Mouse (Mus musculus) liver, embryonic 14.5 days (tissue): ENCODE data around the gene Agap1.

ENCODE experiments used
- CTCF ChIP-seq: IDR thresholded peaks from 2 replicates; pipeline ENCODE4 v1.5.1; 2016; ENCODE audit warnings: antibody characterized with exemption, low read depth, control low read depth
- EP300 ChIP-seq: IDR thresholded peaks from 2 replicates; pipeline ENCODE4 v1.6.1; 2016; ENCODE audit warnings: antibody characterized with exemption, low read depth

GRCm38 (mm10) chr1:89860017-89860730 lies 405.6 kb downstream of the Agap1 start:
- TF ChIP-seq CTCF (no peak), EP300 (no peak)
